Mouse (Mus musculus) embryonic facial prominence, embryonic 14.5 days (tissue): ENCODE results near the gene Anks6. TPM values are rescaled to one million over a fixed set of nuclear protein-coding genes. Genes with fewer than 3 reads are reported as not detected.
A peak's percentile ranks its signal among the peaks of the same experiment; 100 is the strongest.

Experiments
- ATAC-seq: fragments of 200-750 bp; cut with Nextera tagmentation; 2 replicates; pipeline ENCODE4 v1.8.0; 2017; ENCODE audit warnings: low read depth, moderate number of reproducible peaks, moderate TSS enrichment
- DNase-seq: peaks from one replicate; pipeline ENCODE4 v3.0.0-alpha.2; 2015; ENCODE audit warnings: low spot score
- H3K27ac ChIP-seq: fragments of 300-500 bp; sonication (generic); replicated peaks from 2 replicates; pipeline ENCODE4 v1.5.1; 2014; ENCODE audit warnings: low read depth, mild to moderate bottlenecking, low read length, moderate library complexity
- H3K27me3 ChIP-seq: fragments of 300-500 bp; sonication (generic); replicated peaks from 2 replicates; pipeline ENCODE4 v1.6.1; 2014; ENCODE audit warnings: low read length; ENCODE audit not compliant: control insufficient read depth, insufficient read depth
- H3K36me3 ChIP-seq: fragments of 300-500 bp; sonication (generic); 2 replicates; pipeline ENCODE4 v1.6.1; 2014; ENCODE audit warnings: low read length, mixed read lengths; ENCODE audit not compliant: control insufficient read depth, insufficient read depth
- H3K4me1 ChIP-seq: fragments of 300-500 bp; sonication (generic); 2 replicates; pipeline ENCODE4 v1.6.1; 2014; ENCODE audit warnings: antibody characterized with exemption, low read length; ENCODE audit not compliant: control insufficient read depth, insufficient read depth
- H3K4me2 ChIP-seq: fragments of 300-500 bp; sonication (generic); 2 replicates; pipeline ENCODE4 v1.6.1; 2014; ENCODE audit warnings: low read depth, mild to moderate bottlenecking, low read length, moderate library complexity, mixed read lengths
- H3K4me3 ChIP-seq: fragments of 300-500 bp; sonication (generic); 2 replicates; pipeline ENCODE4 v1.5.1; 2014; ENCODE audit warnings: low read depth, mild to moderate bottlenecking, low read length
- H3K9ac ChIP-seq: fragments of 300-500 bp; sonication (generic); 2 replicates; pipeline ENCODE4 v1.6.1; 2014; ENCODE audit warnings: low read depth, mild to moderate bottlenecking, low read length, moderate library complexity, mixed read lengths
- H3K9me3 ChIP-seq: fragments of 300-500 bp; sonication (generic); 2 replicates; pipeline ENCODE4 v1.6.1; 2016; ENCODE audit warnings: low read length; ENCODE audit not compliant: control insufficient read depth
- WGBS: fragments of 180-500 bp; shearing (Covaris S2); extraction: QIAGEN DNeasy Blood & Tissue Kit; methylation state at CpG from one replicate; pipeline ENCODE4 v1.1.7; 2014; 5-methylcytosine and 5-hydroxymethylcytosine counted together
- polyA plus RNA-seq: library from polyadenylated mRNA; unstranded; fragments of >200 nt; fragmentation: Nextera tagmentation; extraction: Ambion mirVana; gene quantifications from 2 replicates; pipeline ENCODE4 v1.2.1, GENCODE M21; 2014

Gene Anks6
- polyA plus RNA-seq, 1 experiment from 2014 or later = 5.9 TPM

- Histone ChIP-seq H3K27ac (no peak overlapping the region), H3K9ac (no peak overlapping the region), H3K4me2 (peak overlapping the region; percentile 95), H3K4me1 (no peaks in the 10 kb centered on the region), H3K9me3 (no peaks in the 10 kb centered on the region), H3K36me3 (no peaks in the 10 kb centered on the region), H3K4me3 (peak overlapping the region; percentile 56), H3K27me3 (peaks cover 62% of the 10 kb centered on the region)
- peak; percentile 54 for ATAC-seq
- peak; percentile 38 for DNase-seq
- 6% methylated on average over 18 of the region's 29 CpGs for WGBS
These were observed 66.8 kb downstream of the Anks6 start for GRCm38 (mm10) chr4:46990281-46991015.

DNA sequence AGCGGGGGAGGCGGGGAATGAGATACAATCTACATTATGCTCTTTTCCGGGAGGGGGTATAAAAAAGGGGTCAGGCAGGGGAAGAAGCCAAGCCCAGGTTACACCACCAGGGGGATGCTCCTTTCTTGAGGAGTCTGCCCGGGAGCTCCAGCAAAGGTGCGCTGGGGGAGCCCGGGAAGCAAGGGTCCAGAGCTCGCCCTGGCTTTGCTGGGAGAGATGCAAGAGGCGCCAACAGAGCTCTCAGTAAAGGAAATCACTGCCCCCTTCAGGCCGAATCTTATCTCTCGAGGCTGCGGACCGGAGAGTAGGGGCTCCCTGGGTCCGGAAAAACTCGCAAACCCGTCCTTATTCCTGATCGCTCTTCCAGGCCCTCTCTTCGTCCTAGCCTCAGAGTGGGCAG, 67.4 kb downstream of the Anks6 start:
- Histone ChIP-seq H3K4me1 (no peaks in the 10 kb centered on the region), H3K36me3 (no peaks in the 10 kb centered on the region), H3K9me3 (no peaks in the 10 kb centered on the region), H3K27me3 (peaks cover 62% of the 10 kb centered on the region), H3K4me3 (peak overlapping the region; percentile 56; the same call in 1 of the 2 replicates), H3K9ac (no peak overlapping the region), H3K27ac (no peak overlapping the region), H3K4me2 (peak overlapping the region; percentile 95; the same call in 1 of the 2 replicates)
- DNase-seq (peak; percentile 77), ATAC-seq (0 out of 2 replicates have a peak, but pooled peaks have one; percentile 44)
- 4% methylated on average over 17 of the region's 17 CpGs for WGBS

- ATAC-seq (no peak), DNase-seq (no peak)
- no peak overlapping the region for H3K4me3 ChIP-seq
- no peaks in the 10 kb centered on the region for H3K36me3 ChIP-seq
- WGBS = 78% methylated on average over 4 of the region's 4 CpGs
- no peak overlapping the region for H3K9ac ChIP-seq
- no peak overlapping the region for H3K4me2 ChIP-seq
- H3K9me3 ChIP-seq = no peaks in the 10 kb centered on the region
- H3K27me3 ChIP-seq = peaks cover 53% of the 10 kb centered on the region
- H3K27ac ChIP-seq = no peak overlapping the region
- no peaks in the 10 kb centered on the region for H3K4me1 ChIP-seq
These were observed 68.4 kb downstream of the Anks6 start for GRCm38 (mm10) chr4:46988824-46989223.

- no peak for DNase-seq
- no peak for ATAC-seq
- Histone ChIP-seq H3K9me3 (no peaks in the 10 kb centered on the region), H3K4me3 (no peak overlapping the region), H3K27ac (no peak overlapping the region), H3K4me2 (no peak overlapping the region), H3K9ac (no peak overlapping the region), H3K27me3 (peaks cover 48% of the 10 kb centered on the region), H3K4me1 (no peaks in the 10 kb centered on the region), H3K36me3 (no peaks in the 10 kb centered on the region)
- WGBS = 66% methylated on average over 3 of the region's 3 CpGs
These were observed 69.0 kb downstream of the Anks6 start for GRCm38 (mm10) chr4:46988257-46988656.

GRCm38 (mm10) chr4:46987809-46988208, 69.4 kb downstream of the Anks6 start:
- Histone ChIP-seq H3K4me3 (no peak overlapping the region), H3K4me2 (no peak overlapping the region), H3K27me3 (peaks cover 43% of the 10 kb centered on the region), H3K36me3 (no peaks in the 10 kb centered on the region), H3K9me3 (no peaks in the 10 kb centered on the region), H3K4me1 (no peaks in the 10 kb centered on the region), H3K9ac (no peak overlapping the region), H3K27ac (no peak overlapping the region)
- 92% methylated on average over 6 of the region's 6 CpGs for WGBS
- DNase-seq = no peak
- ATAC-seq = no peak

DNA sequence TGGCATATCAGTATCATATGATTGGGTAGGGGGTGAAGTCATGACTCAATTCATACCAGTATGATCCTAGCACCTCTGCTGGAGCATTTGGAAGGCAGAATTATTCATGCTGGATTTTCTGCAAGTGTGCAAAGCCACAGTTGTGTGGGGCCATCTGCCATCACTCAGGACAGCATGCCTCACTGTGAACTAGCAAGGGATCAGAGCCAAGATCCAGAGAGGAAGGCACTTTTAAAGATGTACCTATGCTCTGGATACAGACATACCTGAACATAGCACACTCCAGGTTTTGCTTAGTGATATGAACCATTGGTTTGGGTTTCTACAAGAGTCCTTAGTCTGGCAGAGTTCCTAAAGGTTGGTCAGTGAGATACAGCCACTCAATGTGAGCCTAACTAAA, 71.2 kb downstream of the Anks6 start:
- no peak overlapping the region for H3K9ac ChIP-seq
- no peak overlapping the region for H3K27ac ChIP-seq
- H3K4me1 ChIP-seq = no peaks in the 10 kb centered on the region
- no peak overlapping the region for H3K4me3 ChIP-seq
- no peak overlapping the region for H3K4me2 ChIP-seq
- ATAC-seq (no peak), DNase-seq (no peak)
- H3K27me3 ChIP-seq = peaks cover 27% of the 10 kb centered on the region
- no peaks in the 10 kb centered on the region for H3K9me3 ChIP-seq
- H3K36me3 ChIP-seq = no peaks in the 10 kb centered on the region

DNA sequence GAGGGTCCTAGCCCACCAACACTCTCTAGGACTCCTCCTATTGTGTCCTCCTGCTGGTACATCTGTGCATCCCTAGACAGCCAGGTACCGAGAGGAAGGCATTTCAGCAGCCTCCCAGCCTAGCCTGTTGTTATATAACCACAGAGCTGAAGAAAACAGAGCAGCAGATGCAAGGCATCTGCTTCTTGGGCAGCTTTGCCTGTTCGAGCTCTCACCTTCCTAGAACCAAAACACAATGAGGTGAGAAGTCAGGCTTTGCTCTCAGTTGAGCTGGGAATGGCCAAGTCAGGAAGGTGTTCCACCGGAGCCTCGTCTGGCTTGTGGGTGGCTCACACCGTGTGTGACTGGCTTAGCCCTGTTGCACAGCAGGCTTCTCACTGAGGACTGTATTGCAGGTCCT, 74.3 kb downstream of the Anks6 start:
- no peak overlapping the region for H3K27ac ChIP-seq
- H3K4me1 ChIP-seq = no peaks in the 10 kb centered on the region
- H3K27me3 ChIP-seq = no peaks in the 10 kb centered on the region
- no peak overlapping the region for H3K4me2 ChIP-seq
- H3K36me3 ChIP-seq = no peaks in the 10 kb centered on the region
- no peak overlapping the region for H3K9ac ChIP-seq
- DNase-seq = no peak
- H3K4me3 ChIP-seq = no peak overlapping the region
- no peak for ATAC-seq
- 62% methylated on average over 5 of the region's 5 CpGs for WGBS
- no peaks in the 10 kb centered on the region for H3K9me3 ChIP-seq

DNA sequence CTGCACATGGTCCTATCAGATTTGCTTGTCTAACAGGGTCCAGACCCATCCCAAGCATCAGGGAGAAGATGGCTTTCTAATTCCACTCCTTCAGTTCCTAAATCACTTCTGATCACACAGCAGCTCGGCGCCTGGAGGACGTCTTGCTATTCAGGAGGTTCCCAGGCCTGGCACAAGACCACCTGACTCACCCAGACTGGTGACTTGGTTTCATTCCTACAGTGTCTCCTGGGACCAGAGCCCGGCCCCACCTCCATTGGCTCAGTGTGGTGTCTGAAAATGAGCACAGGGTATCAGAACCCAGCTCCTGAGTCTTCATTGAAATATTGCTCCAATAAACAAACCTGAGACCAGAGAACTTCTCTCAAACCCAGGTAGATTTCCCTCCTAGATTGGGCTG, 75.1 kb downstream of the Anks6 start:
- Histone ChIP-seq H3K4me1 (no peaks in the 10 kb centered on the region), H3K4me3 (no peak overlapping the region), H3K4me2 (no peak overlapping the region), H3K9me3 (no peaks in the 10 kb centered on the region), H3K9ac (no peak overlapping the region), H3K27ac (no peak overlapping the region), H3K36me3 (no peaks in the 10 kb centered on the region), H3K27me3 (no peaks in the 10 kb centered on the region)
- ATAC-seq (no peak), DNase-seq (no peak)
- WGBS = 81% methylated on average over 4 of the region's 4 CpGs

- Histone ChIP-seq H3K27ac (no peak overlapping the region), H3K4me3 (no peak overlapping the region), H3K9ac (no peak overlapping the region), H3K27me3 (no peaks in the 10 kb centered on the region), H3K36me3 (no peaks in the 10 kb centered on the region), H3K4me1 (no peaks in the 10 kb centered on the region), H3K4me2 (no peak overlapping the region), H3K9me3 (no peaks in the 10 kb centered on the region)
- no peak for ATAC-seq
- WGBS = 82% methylated on average over 6 of the region's 6 CpGs
- DNase-seq = no peak
These were observed 78.9 kb downstream of the Anks6 start for GRCm38 (mm10) chr4:46978371-46978770.
